Mouse (Mus musculus) spleen, adult 2 months (tissue): ENCODE measurements around the gene Usp5. TPM values are rescaled to one million over a fixed set of nuclear protein-coding genes. Genes with fewer than 3 reads are reported as not detected.

Experiments used
- DNase-seq, 2 experiments: peaks; one replicate each; pipeline versions ENCODE4 v3.0.0 to v3.0.0-alpha.2; 2012 to 2021; ENCODE audit warnings: low spot score in 2 of 2, low read depth in 1 of 2
- H3K27ac ChIP-seq: fragments of 200-500 bp; 2 replicates; pipeline ENCODE4 v1.5.1; 2012; ENCODE audit warnings: low read length, inconsistent platforms; ENCODE audit not compliant: insufficient read depth
- H3K27me3 ChIP-seq: fragments of 200-500 bp; 2 replicates; pipeline ENCODE4 v1.6.1; 2012; ENCODE audit warnings: mild to moderate bottlenecking, moderate library complexity, low read length, inconsistent platforms; ENCODE audit not compliant: control insufficient read depth, insufficient read depth
- H3K36me3 ChIP-seq: fragments of 200-500 bp; 2 replicates; pipeline ENCODE4 v1.6.1; 2012; ENCODE audit warnings: mild to moderate bottlenecking, low read length, inconsistent platforms; ENCODE audit not compliant: control insufficient read depth, insufficient read depth
- H3K4me1 ChIP-seq: fragments of 200-500 bp; 2 replicates; pipeline ENCODE4 v1.6.1; 2011; ENCODE audit warnings: inconsistent platforms; ENCODE audit not compliant: control insufficient read depth, insufficient read depth, insufficient read length
- H3K4me3 ChIP-seq: fragments of 200-500 bp; 2 replicates; pipeline ENCODE4 v1.5.1; 2011; ENCODE audit warnings: mild to moderate bottlenecking, inconsistent platforms; ENCODE audit not compliant: insufficient read depth, insufficient read length; ENCODE audit errors: extremely low read depth
- CTCF ChIP-seq: fragments of 200-500 bp; IDR thresholded peaks from 2 replicates; pipeline ENCODE4 v1.5.1; 2011; ENCODE audit warnings: mild to moderate bottlenecking, inconsistent platforms; ENCODE audit not compliant: insufficient read depth, insufficient read length, insufficient replicate concordance; ENCODE audit errors: extremely low read depth
- POLR2A ChIP-seq: fragments of 200-500 bp; IDR thresholded peaks from 2 replicates; pipeline ENCODE4 v1.6.1; 2011; ENCODE audit warnings: low read depth, low read length, inconsistent platforms
- WGBS: fragments of 180-500 bp; shearing (Covaris S2); methylation state at CpG from one replicate; pipeline ENCODE4 v1.1.7; 2018; 5-methylcytosine and 5-hydroxymethylcytosine counted together
- polyA plus RNA-seq: library from polyadenylated mRNA; depleted of rRNA; stranded (reverse); fragments of >200 nt; gene quantifications from 2 replicates; pipeline ENCODE4 v1.2.3, GENCODE M21; 2012

The Usp5 gene
- polyA plus RNA-seq, 1 experiment: 53.8 TPM

DNA sequence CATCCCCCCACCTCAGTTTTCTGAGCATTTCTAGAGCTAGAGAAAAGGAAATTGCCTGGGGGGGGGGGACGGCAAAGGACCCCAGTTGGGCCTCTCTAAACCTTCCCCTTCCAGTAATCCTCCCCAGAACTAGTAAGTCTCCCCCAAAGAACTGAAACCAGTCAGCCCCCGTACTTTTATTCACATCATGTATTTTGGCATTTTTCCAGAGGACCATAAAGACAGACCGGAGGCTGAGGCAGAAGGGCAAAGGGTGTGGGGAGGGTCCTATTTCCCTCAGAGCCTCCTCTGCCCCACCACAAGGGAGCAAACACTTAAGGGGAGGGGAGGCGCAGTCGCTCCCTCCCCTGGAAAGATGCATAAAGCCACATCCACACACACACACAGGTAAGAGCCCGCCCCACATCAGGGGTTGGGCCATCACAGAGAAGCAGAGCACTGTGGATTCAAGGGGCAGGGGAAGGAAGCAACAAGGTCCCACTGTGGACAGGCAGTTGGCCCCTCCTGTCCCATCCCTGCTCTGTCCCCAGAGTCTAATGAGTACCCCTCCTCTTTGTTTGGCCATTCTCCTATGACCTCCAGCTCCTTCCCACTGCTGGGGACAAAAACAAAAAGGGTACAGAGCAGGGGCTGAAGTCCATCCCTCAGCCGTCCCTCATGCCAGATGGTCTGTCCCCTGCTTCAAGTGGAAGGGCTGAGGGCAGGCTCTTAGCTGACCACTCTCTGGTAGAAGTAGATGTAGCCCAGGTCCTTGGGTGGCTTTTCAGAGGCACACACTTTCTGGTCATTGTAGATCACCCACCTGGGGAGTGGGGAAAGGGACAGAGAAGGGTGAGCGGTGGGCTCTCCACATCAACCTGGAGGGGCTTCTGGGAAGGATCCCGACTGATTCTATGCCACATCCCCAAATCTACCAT lies 14.2 kb downstream of the Usp5 start:
- no peak overlapping the region for H3K27ac ChIP-seq
- WGBS: 88% methylated on average over 9 of the region's 9 CpGs
- H3K27me3 ChIP-seq: no peaks in the 10 kb centered on the region
- DNase-seq: no peak
- H3K4me1 ChIP-seq: 0 out of 2 replicates have a peak, but pooled peaks cover 4% of the 10 kb centered on the region
- TF ChIP-seq POLR2A (no peak), CTCF (no peak)
- peaks cover 14% of the 10 kb centered on the region for H3K36me3 ChIP-seq
- H3K4me3 ChIP-seq: no peak overlapping the region

DNA sequence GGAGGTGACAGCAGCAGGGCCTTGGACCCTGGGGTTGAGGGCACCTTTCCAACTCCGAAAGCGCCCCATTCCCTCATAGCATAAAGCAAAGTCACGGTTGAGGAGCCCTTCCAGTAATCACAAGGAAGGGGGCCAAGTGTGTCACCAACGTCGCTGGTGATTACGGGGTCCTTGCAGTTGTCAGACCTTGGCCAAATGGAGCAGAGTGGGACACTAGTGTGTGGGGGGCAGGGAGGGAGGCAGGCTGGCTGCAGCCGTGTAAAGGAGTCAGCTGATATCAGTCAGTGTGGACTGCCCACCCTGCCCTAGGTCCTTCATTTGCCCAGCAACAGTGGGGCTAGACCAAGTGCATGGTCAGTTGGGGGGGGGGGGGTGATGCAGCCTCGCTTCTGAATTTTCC lies 14.8 kb downstream of the Usp5 start:
- Histone ChIP-seq H3K27ac (no peak overlapping the region), H3K36me3 (peaks cover 11% of the 10 kb centered on the region), H3K4me1 (0 out of 2 replicates have a peak, but pooled peaks cover 4% of the 10 kb centered on the region), H3K27me3 (no peaks in the 10 kb centered on the region), H3K4me3 (no peak overlapping the region)
- 58% methylated on average over 8 of the region's 8 CpGs for WGBS
- TF ChIP-seq CTCF: no peak
- no peak for TF ChIP-seq POLR2A
- no peak for DNase-seq

GRCm38 (mm10) chr6:124813933-124814332 lies 15.4 kb downstream of the Usp5 start, which contains the start of gene Tpi1:
Gene Tpi1 (minus strand): TSS chr6:124814296.
- peak within 1 kb of the TSS; percentile 69 for H3K4me3 ChIP-seq
- 0 out of 2 replicates have a peak, but pooled peaks cover 4% of the 10 kb centered on the region for H3K4me1 ChIP-seq
- no peaks in the 10 kb centered on the region for H3K27me3 ChIP-seq
- under 1% methylated on average over 22 of the region's 22 CpGs for WGBS
- peak within 1 kb of the TSS; percentile 38 for H3K27ac ChIP-seq
- peaks cover 11% of the 10 kb centered on the region for H3K36me3 ChIP-seq
- peak; percentile 53 to 80 for DNase-seq
- TF ChIP-seq POLR2A: peak; percentile 66
- TF ChIP-seq CTCF: no peak

GRCm38 (mm10) chr6:124813496-124813895 lies 15.8 kb downstream of the Usp5 start:
- Histone ChIP-seq H3K4me1 (peaks cover 4% of the 10 kb centered on the region; the same call in 1 of the 2 replicates), H3K27me3 (no peaks in the 10 kb centered on the region), H3K4me3 (peak overlapping the region; percentile 69), H3K27ac (peak overlapping the region; percentile 38), H3K36me3 (peaks cover 8% of the 10 kb centered on the region)
- WGBS: under 1% methylated on average over 18 of the region's 18 CpGs
- TF ChIP-seq CTCF: no peak
- no peak for TF ChIP-seq POLR2A
- peak in 1 of 2 experiments; percentile 62 for DNase-seq

DNA sequence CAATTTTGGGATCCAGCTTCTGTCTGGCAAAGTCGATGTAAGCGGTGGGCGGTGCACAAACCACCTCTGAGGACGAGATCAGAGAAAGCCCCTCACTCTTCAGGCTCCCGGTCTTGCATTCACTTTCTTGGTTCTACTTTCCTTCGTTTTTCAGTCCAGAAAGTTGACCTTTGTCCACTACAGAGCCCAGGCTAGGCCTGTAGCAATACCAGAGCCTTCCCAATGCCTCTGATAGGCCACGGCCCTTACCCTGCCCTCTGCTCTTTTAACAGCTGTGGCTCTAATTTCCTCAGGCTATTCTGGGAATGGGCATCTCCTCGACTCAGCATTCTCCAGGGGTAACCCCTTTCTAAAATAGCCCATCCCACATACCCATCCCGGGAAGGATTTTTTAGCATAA lies 16.4 kb downstream of the Usp5 start:
- no peak for DNase-seq
- no peak overlapping the region for H3K27ac ChIP-seq
- no peak overlapping the region; the same call in 1 of the 2 replicates for H3K4me3 ChIP-seq

DNA sequence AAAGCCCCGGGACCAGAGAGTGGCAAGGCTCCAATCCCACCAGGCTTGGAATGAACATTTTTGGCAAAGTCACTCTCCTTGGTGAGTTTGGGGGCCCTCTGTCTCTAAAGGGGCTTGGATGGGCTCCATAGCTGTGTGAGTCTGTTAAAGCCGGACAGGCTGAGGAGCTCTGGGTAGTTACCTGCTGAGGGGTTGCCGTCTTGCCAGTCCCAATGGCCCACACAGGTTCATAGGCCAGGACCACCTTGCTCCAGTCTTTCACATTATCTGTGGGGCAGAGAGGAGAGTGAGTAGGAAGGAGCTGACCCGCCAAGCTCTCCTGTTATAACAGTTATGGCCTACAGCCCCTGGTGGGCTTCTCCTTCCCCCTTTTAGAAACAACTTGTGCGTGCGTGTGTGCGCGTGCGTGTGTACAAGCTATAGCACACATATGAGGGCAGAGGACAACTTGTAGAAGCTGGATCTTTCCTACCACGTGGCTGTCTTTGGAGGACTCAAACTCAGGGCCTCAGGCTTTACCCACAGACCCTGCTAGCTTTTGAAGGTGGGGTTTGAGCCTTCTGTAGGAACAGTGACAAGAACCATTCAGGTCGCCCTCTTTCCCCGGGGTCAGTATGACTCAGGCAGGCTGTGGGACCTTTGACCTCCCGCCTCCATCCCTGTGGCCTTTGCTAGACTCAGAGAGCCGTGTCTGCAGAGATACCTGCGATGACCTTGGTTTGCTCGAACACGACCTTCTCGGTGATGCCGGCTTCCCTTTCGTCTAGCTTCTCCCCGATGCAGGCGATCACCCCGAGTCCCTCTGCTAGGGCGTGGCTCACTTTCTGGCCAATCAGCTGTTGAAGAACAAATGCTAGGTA lies 17.4 kb downstream of the Usp5 start:
- Histone ChIP-seq H3K4me1 (peaks cover 7% of the 10 kb centered on the region; the same call in 1 of the 2 replicates), H3K27ac (no peak overlapping the region), H3K27me3 (no peaks in the 10 kb centered on the region), H3K36me3 (peaks cover 4% of the 10 kb centered on the region), H3K4me3 (no peak overlapping the region)
- DNase-seq: no peak
- TF ChIP-seq POLR2A: no peak
- no peak for TF ChIP-seq CTCF
- WGBS: 96% methylated on average over 24 of the region's 24 CpGs

More for the DNA sequence above, 16.4 kb downstream of the Usp5 start:
- no peak for TF ChIP-seq POLR2A
- no peak for TF ChIP-seq CTCF
- Histone ChIP-seq H3K4me1 (peaks cover 7% of the 10 kb centered on the region; the same call in 1 of the 2 replicates), H3K27me3 (no peaks in the 10 kb centered on the region), H3K36me3 (peaks cover 6% of the 10 kb centered on the region)
- WGBS: 50% methylated on average over 9 of the region's 9 CpGs
